Mouse (Mus musculus) lung, postnatal 0 days (tissue): Measurements from ENCODE around the gene Sertad2. TPM values are rescaled to one million over a fixed set of nuclear protein-coding genes. Genes with fewer than 3 reads are reported as not detected.

Experiments
- ATAC-seq: fragments of 200-750 bp; cut with Nextera tagmentation; 2 replicates; pipeline ENCODE4 v1.8.0; 2017; ENCODE audit warnings: moderate library complexity
- DNase-seq: peaks from one replicate; pipeline ENCODE4 v3.0.0-alpha.2; 2016; ENCODE audit warnings: low spot score
- H3K27ac ChIP-seq: fragments of 300-500 bp; sonication (generic); 2 replicates; pipeline ENCODE4 v1.5.1; 2014; ENCODE audit warnings: antibody characterized with exemption, mild to moderate bottlenecking, low read length, mixed read lengths
- H3K27me3 ChIP-seq: fragments of 300-500 bp; sonication (generic); replicated peaks from 2 replicates; pipeline ENCODE4 v1.6.1; 2014; ENCODE audit warnings: low read length, mixed read lengths; ENCODE audit not compliant: insufficient read depth
- H3K36me3 ChIP-seq: fragments of 300-500 bp; sonication (generic); 2 replicates; pipeline ENCODE4 v1.6.1; 2014; ENCODE audit warnings: low read length, mixed read lengths; ENCODE audit not compliant: insufficient read depth
- H3K4me1 ChIP-seq: fragments of 300-500 bp; sonication (generic); 2 replicates; pipeline ENCODE4 v1.6.1; 2014; ENCODE audit warnings: antibody characterized with exemption, low read depth, low read length, mixed read lengths; ENCODE audit not compliant: insufficient read depth
- H3K4me2 ChIP-seq: fragments of 300-500 bp; sonication (generic); replicated peaks from 2 replicates; pipeline ENCODE4 v1.6.1; 2014; ENCODE audit warnings: low read depth, mild to moderate bottlenecking, low read length, moderate library complexity, mixed read lengths
- H3K4me3 ChIP-seq: fragments of 300-500 bp; sonication (generic); 2 replicates; pipeline ENCODE4 v1.5.1; 2014; ENCODE audit warnings: low read depth, low read length
- H3K9ac ChIP-seq: fragments of 300-500 bp; sonication (generic); replicated peaks from 2 replicates; pipeline ENCODE4 v1.6.1; 2014; ENCODE audit warnings: low read depth, mild to moderate bottlenecking
- H3K9me3 ChIP-seq: fragments of 300-500 bp; sonication (generic); 2 replicates; pipeline ENCODE4 v1.6.1; 2016; ENCODE audit warnings: low read length, mixed read lengths
- CTCF ChIP-seq: IDR thresholded peaks from 2 replicates; pipeline ENCODE4 v1.5.1; 2016; ENCODE audit warnings: antibody characterized with exemption, mild to moderate bottlenecking
- EP300 ChIP-seq: IDR thresholded peaks from 2 replicates; pipeline ENCODE4 v1.6.1; 2016; ENCODE audit warnings: antibody characterized with exemption, mild to moderate bottlenecking, control low read depth
- WGBS: fragments of 180-500 bp; shearing (Covaris S2); extraction: QIAGEN DNeasy Blood & Tissue Kit; methylation state at CpG from one replicate; pipeline ENCODE4 v1.1.7; 2014; 5-methylcytosine and 5-hydroxymethylcytosine counted together
- polyA plus RNA-seq: library from polyadenylated mRNA; unstranded; fragments of >200 nt; fragmentation: Nextera tagmentation; extraction: Ambion mirVana; gene quantifications from 2 replicates; pipeline ENCODE4 v1.2.1, GENCODE M21; 2015

Gene Sertad2
- polyA plus RNA-seq, 1 experiment from 2014 or later, result 43.6 TPM

- H3K9ac ChIP-seq, result no peak overlapping the region
- no peak overlapping the region for H3K27ac ChIP-seq
- 90% methylated on average over 17 of the region's 17 CpGs for WGBS
- DNase-seq (no peak), ATAC-seq (no peak)
- TF ChIP-seq CTCF, result no peak
- no peak for TF ChIP-seq EP300
- peaks cover 17% of the 10 kb centered on the region; the same call in 1 of the 2 replicates for H3K4me1 ChIP-seq
- H3K36me3 ChIP-seq, result 0 out of 2 replicates have a peak, but pooled peaks cover 3% of the 10 kb centered on the region
- no peaks in the 10 kb centered on the region for H3K27me3 ChIP-seq
- no peaks in the 10 kb centered on the region for H3K9me3 ChIP-seq
- H3K4me3 ChIP-seq, result no peak overlapping the region
- H3K4me2 ChIP-seq, result no peak overlapping the region
Measured at GRCm38 (mm10) chr11:20650006-20650639, 107.1 kb downstream of the Sertad2 start.

- H3K27me3 ChIP-seq, result no peaks in the 10 kb centered on the region
- no peak for ATAC-seq
- no peaks in the 10 kb centered on the region for H3K9me3 ChIP-seq
- H3K36me3 ChIP-seq, result 0 out of 2 replicates have a peak, but pooled peaks cover 3% of the 10 kb centered on the region
- no peak overlapping the region for H3K4me2 ChIP-seq
- TF ChIP-seq EP300, result no peak
- no peak overlapping the region for H3K9ac ChIP-seq
- H3K27ac ChIP-seq, result no peak overlapping the region
- no peak overlapping the region for H3K4me3 ChIP-seq
- WGBS, result 40% methylated on average over 1 of the region's 1 CpGs
- peaks cover 20% of the 10 kb centered on the region; the same call in 1 of the 2 replicates for H3K4me1 ChIP-seq
- DNase-seq, result peak; percentile 63
Measured at GRCm38 (mm10) chr11:20651166-20651565, 108.1 kb downstream of the Sertad2 start.

GRCm38 (mm10) chr11:20655795-20656710 is 113.0 kb downstream of the Sertad2 start:
- DNase-seq (peak; percentile 72), ATAC-seq (peak; percentile 31; the same call in 1 of the 2 replicates)
- TF ChIP-seq CTCF (no peak), EP300 (no peak)
- WGBS, result 19% methylated on average over 18 of the region's 18 CpGs
- Histone ChIP-seq H3K4me3 (no peak overlapping the region), H3K27me3 (no peaks in the 10 kb centered on the region), H3K36me3 (no peaks in the 10 kb centered on the region), H3K9ac (no peak overlapping the region), H3K4me1 (peaks cover 20% of the 10 kb centered on the region; the same call in 1 of the 2 replicates), H3K4me2 (peak overlapping the region; percentile 30; the same call in 1 of the 2 replicates), H3K27ac (0 out of 2 replicates have a peak overlapping the region, but pooled peaks have one; percentile 9), H3K9me3 (no peaks in the 10 kb centered on the region)

- WGBS, result 45% methylated on average over 10 of the region's 10 CpGs
- DNase-seq, result no peak
- H3K27ac ChIP-seq, result no peak overlapping the region
Measured at GRCm38 (mm10) chr11:20656711-20657057, 113.6 kb downstream of the Sertad2 start.

GRCm38 (mm10) chr11:20659094-20659493 is 116.0 kb downstream of the Sertad2 start:
- Histone ChIP-seq H3K9ac (no peak overlapping the region), H3K4me1 (peaks cover 15% of the 10 kb centered on the region; the same call in 1 of the 2 replicates), H3K4me3 (no peak overlapping the region), H3K27me3 (no peaks in the 10 kb centered on the region), H3K27ac (no peak overlapping the region), H3K4me2 (no peak overlapping the region), H3K36me3 (no peaks in the 10 kb centered on the region), H3K9me3 (no peaks in the 10 kb centered on the region)
- ATAC-seq (no peak), DNase-seq (no peak)
- WGBS, result 22% methylated on average over 3 of the region's 3 CpGs
- TF ChIP-seq CTCF (no peak), EP300 (no peak)

More at GRCm38 (mm10) chr11:20656711-20657057, 113.6 kb downstream of the Sertad2 start:
- no peak for TF ChIP-seq EP300
- TF ChIP-seq CTCF, result no peak
- Histone ChIP-seq H3K4me1 (peaks cover 15% of the 10 kb centered on the region; the same call in 1 of the 2 replicates), H3K9me3 (no peaks in the 10 kb centered on the region), H3K36me3 (no peaks in the 10 kb centered on the region), H3K27me3 (no peaks in the 10 kb centered on the region), H3K4me2 (peak overlapping the region; percentile 30; the same call in 1 of the 2 replicates), H3K9ac (no peak overlapping the region), H3K4me3 (no peak overlapping the region)
- ATAC-seq, result no peak
